Mouse (Mus musculus) splenic B cell, adult 2 months (primary cell): ENCODE measurements around the gene Bcat1.
"Not testable (repeated sequence)": the region's sequence is repeated elsewhere in the genome, so short reads cannot be mapped to it uniquely, and the experiment has no call there.

Experiments
- DNase-seq: peaks from one replicate; pipeline ENCODE4 v3.0.0-alpha.2; 2011; ENCODE audit warnings: low read depth, low spot score
- H3K27me3 ChIP-seq: 2 replicates; pipeline ENCODE4 v1.6.1; 2012; ENCODE audit warnings: mild to moderate bottlenecking, low read length, moderate library complexity, mixed read lengths; ENCODE audit not compliant: control insufficient read depth, poor library complexity, insufficient read depth, severe bottlenecking
- H3K36me3 ChIP-seq: 2 replicates; pipeline ENCODE4 v1.6.1; 2012; ENCODE audit warnings: mild to moderate bottlenecking, low read length, moderate library complexity, mixed read lengths; ENCODE audit not compliant: control insufficient read depth, poor library complexity, insufficient read depth, severe bottlenecking

The Bcat1 gene

DNA sequence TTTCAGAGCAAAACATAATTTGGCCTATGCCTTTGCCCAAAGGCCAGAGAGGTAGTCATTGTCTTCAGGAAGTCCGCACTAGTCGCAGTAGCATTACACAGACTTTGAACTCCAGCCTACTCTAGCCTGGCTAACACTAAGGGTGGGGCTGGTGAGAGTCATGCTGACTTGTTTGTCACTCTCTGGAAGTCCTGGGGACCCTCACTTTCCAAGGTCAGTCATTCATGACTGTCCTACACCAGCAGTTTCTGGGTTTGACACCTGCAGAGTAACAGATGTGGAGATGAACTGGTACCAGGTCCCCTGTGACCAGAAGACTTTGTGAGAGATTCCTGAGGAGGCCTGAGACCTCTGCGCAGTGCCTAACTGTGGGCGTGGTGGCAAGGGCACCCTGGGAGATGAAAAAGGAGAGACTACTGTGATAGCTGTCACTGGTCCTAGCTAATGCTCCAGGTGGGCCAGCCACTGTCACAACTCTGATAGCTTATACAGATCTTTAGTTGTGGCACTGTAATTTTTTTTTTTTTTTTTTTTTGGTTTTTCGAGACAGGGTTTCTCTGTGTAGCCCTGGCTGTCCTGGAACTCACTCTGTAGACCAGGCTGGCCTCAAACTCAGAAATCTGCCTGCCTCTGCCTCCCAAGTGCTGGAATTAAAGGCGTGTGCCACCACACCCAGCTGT lies 30.3 kb upstream of the Bcat1 start:
- no peaks in the 10 kb centered on the region for H3K36me3 ChIP-seq
- peak; percentile 42 for DNase-seq
- no peaks in the 10 kb centered on the region for H3K27me3 ChIP-seq

DNA sequence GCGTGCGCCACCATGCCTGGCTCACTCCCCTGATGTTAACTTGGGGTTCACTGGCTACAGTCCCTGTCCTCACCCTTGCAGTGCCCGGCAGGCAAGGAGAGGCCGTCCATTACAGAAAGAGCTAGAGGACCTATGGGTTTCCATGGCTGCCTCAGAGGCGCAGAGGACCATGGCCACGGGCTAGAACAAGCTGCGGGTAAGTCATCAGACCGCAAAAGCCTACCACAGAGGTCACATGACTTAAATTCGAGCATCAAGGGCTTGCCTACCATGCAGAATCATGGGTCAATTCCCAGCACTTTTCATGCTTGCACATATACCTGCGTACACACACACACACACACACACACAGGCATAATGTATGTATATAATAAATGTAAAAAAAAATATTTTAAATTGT lies 29.5 kb upstream of the Bcat1 start:
- Histone ChIP-seq H3K36me3 (no peaks in the 10 kb centered on the region), H3K27me3 (no peaks in the 10 kb centered on the region)
- peak; percentile 66 for DNase-seq

GRCm38 (mm10) chr6:145104241-145104939 lies 28.4 kb upstream of the Bcat1 start:
- peak; percentile 39 for DNase-seq
- no peaks in the 10 kb centered on the region for H3K36me3 ChIP-seq
- H3K27me3 ChIP-seq: no peaks in the 10 kb centered on the region

DNA sequence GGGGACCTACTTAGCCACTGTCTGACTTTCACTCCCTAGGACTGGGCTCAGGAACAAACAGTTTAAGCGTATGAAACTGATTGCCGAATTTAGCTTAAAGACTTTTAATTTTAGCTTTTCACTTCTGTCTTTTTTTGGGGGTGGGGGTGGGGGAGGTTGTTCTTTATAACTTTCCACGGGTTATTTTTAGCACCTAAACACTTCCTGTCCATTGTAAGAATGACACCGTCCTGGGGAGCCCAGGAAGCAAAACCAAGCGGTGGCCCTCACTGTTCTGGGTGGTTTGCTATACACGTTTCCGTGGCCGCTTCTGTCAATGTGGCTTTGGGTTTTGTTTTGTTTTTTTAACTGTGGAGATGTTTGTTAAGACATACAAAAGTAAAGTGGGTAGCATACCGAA lies 24.9 kb upstream of the Bcat1 start:
- Histone ChIP-seq H3K27me3 (no peaks in the 10 kb centered on the region), H3K36me3 (no peaks in the 10 kb centered on the region)
- peak; percentile 80 for DNase-seq

DNA sequence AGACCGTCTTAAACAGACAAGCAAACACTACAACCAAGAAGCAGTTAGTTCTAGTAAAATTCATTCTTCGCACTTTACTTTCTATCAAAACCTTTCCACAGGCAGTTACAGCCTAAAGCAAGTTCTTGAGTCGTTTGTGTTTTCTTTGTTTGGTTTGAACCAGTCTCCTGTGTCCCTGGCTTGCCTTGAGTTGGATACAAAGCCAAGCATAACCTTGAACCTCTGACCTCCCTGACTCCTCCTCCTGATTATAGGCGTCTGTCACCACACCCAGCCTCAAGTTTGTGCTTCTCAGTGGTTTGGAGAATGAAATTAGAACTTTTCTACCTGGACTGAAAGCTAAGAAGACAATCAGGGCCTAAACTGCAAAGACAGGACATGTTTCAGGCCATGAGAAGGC lies 18.4 kb upstream of the Bcat1 start:
- Histone ChIP-seq H3K27me3 (no peaks in the 10 kb centered on the region), H3K36me3 (no peaks in the 10 kb centered on the region)
- DNase-seq: no peak

DNA sequence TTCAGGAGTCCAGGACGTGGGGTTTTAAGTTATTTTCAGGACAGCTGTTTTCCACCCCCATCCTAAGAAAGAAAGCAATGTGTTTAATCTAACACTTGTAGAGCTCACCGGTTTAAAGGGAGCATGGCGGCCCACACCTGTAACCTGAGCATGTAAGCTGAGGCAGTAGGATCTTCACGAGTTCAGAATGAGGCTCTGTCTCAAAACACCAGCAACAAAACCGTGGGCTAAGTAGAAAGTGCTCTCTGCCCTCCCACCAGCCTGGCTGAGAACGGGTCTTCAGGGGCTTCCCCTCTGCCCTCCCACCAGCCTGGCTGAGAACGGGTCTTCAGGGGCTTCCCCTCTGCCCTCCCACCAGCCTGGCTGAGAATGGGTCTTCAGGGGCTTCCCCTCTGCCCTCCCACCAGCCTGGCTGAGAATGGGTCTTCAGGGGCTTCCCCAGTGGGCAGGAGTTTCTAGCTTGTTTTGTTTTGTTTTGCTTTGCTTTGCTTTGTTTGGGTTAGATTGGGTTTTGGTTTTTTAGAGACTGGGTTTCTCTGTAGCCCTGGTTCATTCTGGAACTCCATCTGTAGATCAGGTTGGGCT lies 17.1 kb upstream of the Bcat1 start:
- peak; percentile 30 for DNase-seq
- not testable (repeated sequence) for H3K36me3 ChIP-seq, H3K27me3 ChIP-seq

DNA sequence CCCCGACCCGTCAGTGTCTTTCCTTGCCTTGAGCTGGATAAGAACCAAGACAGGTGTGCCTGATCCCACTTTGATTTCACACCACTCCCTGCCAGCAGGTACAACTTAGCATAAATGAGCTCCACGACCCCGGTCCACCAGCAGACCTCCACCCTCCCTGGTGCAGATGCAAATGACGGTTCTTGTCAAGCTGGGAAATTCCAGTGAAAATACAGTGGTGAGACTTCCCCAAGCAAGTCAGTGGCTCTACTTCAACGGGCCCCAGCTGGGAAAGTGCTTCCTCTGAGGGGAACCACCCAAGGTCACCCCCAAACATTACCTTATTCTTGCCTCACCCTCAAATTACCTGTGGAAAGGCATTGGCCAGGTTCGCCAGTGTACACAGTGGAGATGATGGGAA lies 16.0 kb upstream of the Bcat1 start:
- peak; percentile 39 for DNase-seq
- H3K36me3 ChIP-seq: no peaks in the 10 kb centered on the region
- no peaks in the 10 kb centered on the region for H3K27me3 ChIP-seq

- DNase-seq: peak; percentile 62
- Histone ChIP-seq H3K27me3 (no peaks in the 10 kb centered on the region), H3K36me3 (no peaks in the 10 kb centered on the region)
These were observed 14.9 kb upstream of the Bcat1 start for GRCm38 (mm10) chr6:145090928-145091327.

GRCm38 (mm10) chr6:145090201-145090863 lies 14.3 kb upstream of the Bcat1 start:
- Histone ChIP-seq H3K27me3 (no peaks in the 10 kb centered on the region), H3K36me3 (no peaks in the 10 kb centered on the region)
- DNase-seq: peak; percentile 56

GRCm38 (mm10) chr6:145089373-145089772 lies 13.4 kb upstream of the Bcat1 start:
- Histone ChIP-seq H3K27me3 (no peaks in the 10 kb centered on the region), H3K36me3 (no peaks in the 10 kb centered on the region)
- no peak for DNase-seq

DNA sequence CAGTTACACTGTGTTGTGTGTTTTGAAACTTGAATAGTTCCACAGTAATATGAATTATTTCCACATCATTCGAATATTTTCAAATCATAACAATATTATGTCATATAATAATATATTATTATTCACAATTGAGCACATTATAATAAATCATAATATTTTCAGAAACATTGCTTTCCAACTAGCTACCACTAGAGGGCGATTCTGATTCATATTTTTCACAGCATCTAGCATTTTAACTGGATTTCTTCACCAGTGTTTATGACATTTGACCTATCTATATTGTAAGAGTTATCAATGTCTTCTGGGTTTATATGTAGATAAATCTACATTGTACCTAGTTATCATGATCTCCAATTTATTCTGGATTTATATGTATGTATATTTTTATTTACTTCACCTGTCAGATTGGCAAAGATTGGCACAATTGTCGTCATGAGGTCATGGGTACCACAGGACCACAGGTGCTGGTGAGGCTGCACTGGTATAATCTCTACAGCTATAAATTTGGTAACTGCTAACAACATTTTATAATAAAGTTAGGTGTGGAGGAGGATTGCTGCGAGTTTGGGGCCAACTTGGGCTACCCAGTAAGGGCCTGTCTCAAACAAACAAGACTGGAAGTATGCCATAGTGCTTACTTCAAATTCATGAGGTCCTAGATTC lies 12.6 kb upstream of the Bcat1 start:
- H3K36me3 ChIP-seq: no peaks in the 10 kb centered on the region
- no peaks in the 10 kb centered on the region for H3K27me3 ChIP-seq
- DNase-seq: peak; percentile 70

- Histone ChIP-seq H3K36me3 (no peaks in the 10 kb centered on the region), H3K27me3 (no peaks in the 10 kb centered on the region)
- no peak for DNase-seq
These were observed 8.5 kb upstream of the Bcat1 start for GRCm38 (mm10) chr6:145084343-145085117.

DNA sequence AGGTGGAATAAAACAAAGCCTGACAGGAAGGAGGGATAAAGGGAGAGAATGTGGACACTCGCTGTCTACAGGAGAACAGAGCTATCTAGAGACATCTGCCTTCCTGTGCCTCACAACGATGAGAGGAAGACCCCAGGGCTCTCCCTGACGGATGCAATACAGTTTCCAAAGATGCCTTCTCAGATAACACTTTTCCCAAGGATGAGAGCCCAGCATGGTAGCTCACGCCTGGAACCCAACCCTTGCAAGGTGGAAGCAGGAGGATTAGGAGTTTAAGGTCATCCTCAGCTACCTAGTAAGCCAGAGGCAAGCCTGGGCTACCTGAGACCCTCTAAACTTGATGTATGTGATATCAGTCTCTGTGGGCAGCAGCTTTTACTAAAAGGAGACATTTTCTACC lies 5.7 kb upstream of the Bcat1 start:
- DNase-seq: no peak
- Histone ChIP-seq H3K27me3 (no peaks in the 10 kb centered on the region), H3K36me3 (no peaks in the 10 kb centered on the region)

DNA sequence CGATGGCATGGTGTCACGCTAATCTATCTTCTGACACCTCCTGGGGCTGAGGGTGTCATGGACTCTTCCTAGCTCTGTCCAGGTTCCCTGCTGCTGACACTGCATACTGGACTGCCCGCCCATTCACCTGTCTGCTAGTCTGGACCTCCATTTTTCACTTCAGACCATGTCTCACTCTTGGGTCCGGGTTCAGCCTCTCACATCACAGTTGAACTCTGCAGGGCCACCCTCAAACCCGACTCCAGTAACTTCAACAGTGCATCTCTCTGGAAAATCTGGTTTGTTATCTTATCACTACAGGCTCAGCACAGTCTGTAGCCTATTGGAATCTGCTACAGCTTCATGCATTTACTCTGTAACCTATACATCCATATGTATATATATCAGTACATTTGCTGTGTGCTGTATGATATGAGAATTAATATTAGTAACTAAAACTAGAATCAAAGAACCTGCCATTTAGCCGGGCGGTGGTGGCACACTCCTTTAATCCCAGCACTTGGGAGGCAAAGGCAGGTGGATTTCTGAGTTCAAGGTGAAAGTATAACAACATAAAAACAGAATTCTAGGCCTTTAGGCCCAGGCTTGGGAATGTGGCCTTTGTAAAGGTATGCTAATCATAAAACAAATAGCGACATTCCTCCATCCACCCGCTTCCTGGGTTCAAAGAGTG lies 3.2 kb upstream of the Bcat1 start:
- no peak for DNase-seq
- no peaks in the 10 kb centered on the region for H3K27me3 ChIP-seq
- no peaks in the 10 kb centered on the region for H3K36me3 ChIP-seq
